Mouse (Mus musculus): ENCODE measurements at regions not wholly inside any gene's neighbourhood (a gene's known extent, or its start where the extent isn't known, plus 50 kb on each side); places are given as distances from the start of the nearest gene placed in this dataset.

- no peak for DNase-seq
Observed at GRCm38 (mm10) chr1:13807786-13808185, 2285.3 kb downstream of the 4930444P10Rik start.

GRCm38 (mm10) chr1:13800460-13800859 lies 2292.7 kb downstream of the 4930444P10Rik start:
- DNase-seq = no peak

GRCm38 (mm10) chr1:13798848-13799247 lies 2294.3 kb downstream of the 4930444P10Rik start:
- no peak for DNase-seq

- DNase-seq = no peak
Observed at GRCm38 (mm10) chr1:13795196-13795595, 2297.9 kb downstream of the 4930444P10Rik start.

GRCm38 (mm10) chr1:13789318-13790085 lies 2303.6 kb downstream of the 4930444P10Rik start:
- peak; percentile 68 for DNase-seq

GRCm38 (mm10) chr1:13787016-13787415 lies 2306.1 kb downstream of the 4930444P10Rik start:
- no peak for DNase-seq

- DNase-seq = peak; percentile 41
Observed at GRCm38 (mm10) chr1:13784396-13784795, 2308.7 kb downstream of the 4930444P10Rik start.

GRCm38 (mm10) chr1:13782633-13783032 lies 2310.5 kb downstream of the 4930444P10Rik start:
- DNase-seq = no peak

GRCm38 (mm10) chr1:13772106-13772505 lies 2321.0 kb downstream of the 4930444P10Rik start:
- DNase-seq = no peak

GRCm38 (mm10) chr1:13771014-13771463 lies 2322.1 kb downstream of the 4930444P10Rik start:
- DNase-seq = no peak

- no peak for DNase-seq
Observed at GRCm38 (mm10) chr1:13752479-13752878, 2338.6 kb downstream of the A830018L16Rik start.

- no peak for DNase-seq
Observed at GRCm38 (mm10) chr1:13751381-13751780, 2337.5 kb downstream of the A830018L16Rik start.

All from kidney, adult 9 months (tissue).